Mouse (Mus musculus) intestine, embryonic 16.5 days (tissue): ENCODE results near the gene Btbd6. TPM values are rescaled to one million over a fixed set of nuclear protein-coding genes. Genes with fewer than 3 reads are reported as not detected.
A peak's percentile ranks its signal among the peaks of the same experiment; 100 is the strongest.

Source experiments
- ATAC-seq: fragments of 200-750 bp; cut with Nextera tagmentation; 2 replicates; pipeline ENCODE4 v1.8.0; 2017; ENCODE audit warnings: moderate TSS enrichment, moderate library complexity
- H3K27ac ChIP-seq: fragments of 300-500 bp; sonication (generic); 2 replicates; pipeline ENCODE4 v1.5.1; 2014; ENCODE audit warnings: mild to moderate bottlenecking, low read length
- H3K27me3 ChIP-seq: fragments of 300-500 bp; sonication (generic); replicated peaks from 2 replicates; pipeline ENCODE4 v1.6.1; 2014; ENCODE audit warnings: low read length, control low read depth, mixed read lengths; ENCODE audit not compliant: control insufficient read depth, insufficient read depth
- H3K36me3 ChIP-seq: fragments of 300-500 bp; sonication (generic); 2 replicates; pipeline ENCODE4 v1.6.1; 2014; ENCODE audit warnings: low read length, control low read depth; ENCODE audit not compliant: control insufficient read depth, insufficient read depth
- H3K4me1 ChIP-seq: fragments of 300-500 bp; sonication (generic); 2 replicates; pipeline ENCODE4 v1.6.1; 2014; ENCODE audit warnings: low read length, control low read depth, mixed read lengths; ENCODE audit not compliant: control insufficient read depth, insufficient read depth
- H3K4me2 ChIP-seq: fragments of 300-500 bp; sonication (generic); 2 replicates; pipeline ENCODE4 v1.6.1; 2014; ENCODE audit warnings: low read depth, low read length, control low read depth
- H3K4me3 ChIP-seq: fragments of 300-500 bp; sonication (generic); 2 replicates; pipeline ENCODE4 v1.5.1; 2014; ENCODE audit warnings: mild to moderate bottlenecking, low read length
- H3K9ac ChIP-seq: fragments of 300-500 bp; sonication (generic); 2 replicates; pipeline ENCODE4 v1.6.1; 2014; ENCODE audit warnings: low read depth, low read length
- H3K9me3 ChIP-seq: fragments of 300-500 bp; sonication (generic); 2 replicates; pipeline ENCODE4 v1.6.1; 2016; ENCODE audit warnings: low read length, control low read depth; ENCODE audit not compliant: control insufficient read depth
- WGBS: fragments of 180-500 bp; shearing (Covaris S2); extraction: QIAGEN DNeasy Blood & Tissue Kit; methylation state at CpG from one replicate; pipeline ENCODE4 v1.1.7; 2014; 5-methylcytosine and 5-hydroxymethylcytosine counted together
- polyA plus RNA-seq: library from polyadenylated mRNA; unstranded; fragments of >200 nt; fragmentation: Nextera tagmentation; extraction: Ambion mirVana; gene quantifications from 2 replicates; pipeline ENCODE4 v1.2.1, GENCODE M21; 2015

Btbd6 gene
- polyA plus RNA-seq: 20.2 and 20.9 TPM in 2 replicates

- H3K9me3 ChIP-seq: no peaks in the 10 kb centered on the region
- H3K27me3 ChIP-seq: no peaks in the 10 kb centered on the region
- H3K27ac ChIP-seq: peak within 1 kb of the TSS; percentile 87
- peak; percentile 98 for ATAC-seq
- peaks cover 12% of the 10 kb centered on the region for H3K4me1 ChIP-seq
- peak within 1 kb of the TSS; percentile 73 for H3K4me3 ChIP-seq
- peaks cover 12% of the 10 kb centered on the region; the same call in 1 of the 2 replicates for H3K36me3 ChIP-seq
- WGBS: under 1% methylated on average over 79 of the region's 80 CpGs
- peak within 1 kb of the TSS; percentile 85 for H3K9ac ChIP-seq
- peak within 1 kb of the TSS; percentile 86 for H3K4me2 ChIP-seq
Measured at GRCm38 (mm10) chr12:112976371-112977073, at the start of gene Btbd6. TSS of gene Btbd6 (plus strand) at chr12:112976482.

DNA sequence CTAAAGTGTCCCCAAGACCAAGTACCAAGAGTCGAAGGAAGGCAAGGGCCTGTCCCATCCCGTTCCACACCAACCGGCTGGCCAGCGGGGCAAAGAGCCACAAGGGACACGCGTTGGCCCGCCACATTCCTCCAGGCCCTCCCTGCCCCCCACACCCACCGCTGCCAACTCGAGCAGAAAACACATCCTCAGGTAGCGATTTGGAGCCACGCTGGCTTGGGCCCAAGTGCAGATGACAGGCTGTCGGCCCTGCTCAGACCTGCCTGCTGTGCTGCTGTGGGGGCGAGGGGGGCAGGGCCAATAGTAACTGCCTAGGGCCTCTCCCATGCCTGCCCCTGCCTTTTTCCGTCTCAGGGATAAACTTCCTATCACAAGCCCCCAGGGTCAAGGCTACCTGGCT lies 49.0 kb upstream of the Btbd6 start:
- no peak for ATAC-seq
- Histone ChIP-seq H3K9me3 (no peaks in the 10 kb centered on the region), H3K9ac (no peak overlapping the region), H3K4me1 (peaks cover 25% of the 10 kb centered on the region), H3K27ac (no peak overlapping the region), H3K4me3 (no peak overlapping the region), H3K36me3 (no peaks in the 10 kb centered on the region), H3K4me2 (no peak overlapping the region), H3K27me3 (peaks cover 41% of the 10 kb centered on the region)
- 73% methylated on average over 14 of the region's 14 CpGs for WGBS

DNA sequence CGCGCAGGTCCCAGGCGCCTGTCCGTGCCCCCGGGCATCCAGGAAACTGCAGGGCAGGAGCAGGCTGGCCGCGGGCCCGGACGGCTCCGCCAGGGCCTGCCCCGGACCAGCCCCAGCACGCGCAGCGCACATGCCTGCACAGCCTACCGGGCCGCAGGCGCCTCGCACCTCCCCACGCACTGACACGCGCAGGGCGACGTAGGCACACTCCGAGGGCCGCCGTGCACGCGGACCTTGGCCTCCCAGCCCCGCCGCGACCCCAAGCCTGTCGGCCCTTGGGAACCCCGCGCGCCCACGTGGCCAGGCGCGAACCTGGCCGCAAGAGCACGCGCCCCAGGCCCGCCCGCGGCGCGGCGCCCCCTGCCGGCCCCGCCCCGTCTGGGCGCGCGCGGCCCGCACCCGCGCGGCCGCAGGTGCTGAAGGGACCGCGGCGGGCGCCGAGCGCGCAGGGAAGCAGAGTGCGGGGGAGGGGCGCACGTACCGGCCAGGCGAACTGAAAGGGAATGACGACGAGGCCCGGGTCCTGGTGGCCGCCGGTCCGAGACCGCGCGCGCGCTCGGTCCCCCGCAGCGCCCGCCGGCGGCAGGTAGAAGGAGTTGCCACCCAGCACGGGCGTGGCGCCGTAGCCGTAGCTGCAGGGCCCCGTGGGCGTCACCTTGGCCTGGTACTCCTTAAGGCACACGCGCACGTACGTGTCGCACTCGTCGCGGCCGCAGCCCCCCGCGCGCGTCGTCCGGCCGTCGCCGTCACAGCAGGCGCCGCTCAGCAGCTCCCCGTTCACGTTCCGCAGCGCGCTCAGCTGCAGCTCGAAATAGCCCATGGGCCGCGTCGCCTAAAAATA lies 47.7 kb upstream of the Btbd6 start:
- peak; percentile 43 for ATAC-seq
- Histone ChIP-seq H3K4me1 (peaks cover 28% of the 10 kb centered on the region), H3K27ac (0 out of 2 replicates have a peak overlapping the region, but pooled peaks have one; percentile 14), H3K36me3 (no peaks in the 10 kb centered on the region), H3K27me3 (peaks cover 41% of the 10 kb centered on the region), H3K4me2 (peak overlapping the region; percentile 95), H3K4me3 (peak overlapping the region; percentile 62), H3K9me3 (no peaks in the 10 kb centered on the region), H3K9ac (peak overlapping the region; percentile 65)
- 2% methylated on average over 121 of the region's 124 CpGs for WGBS

- H3K9ac ChIP-seq: peak within 1 kb of the TSS; percentile 65
- H3K27ac ChIP-seq: 0 out of 2 replicates have a peak within 1 kb of the TSS, but pooled peaks have one; percentile 14
- WGBS: under 1% methylated on average over 71 of the region's 85 CpGs
- peak; percentile 66 for ATAC-seq
- H3K36me3 ChIP-seq: no peaks in the 10 kb centered on the region
- H3K27me3 ChIP-seq: peaks cover 41% of the 10 kb centered on the region
- peak within 1 kb of the TSS; percentile 62 for H3K4me3 ChIP-seq
- H3K4me2 ChIP-seq: peak within 1 kb of the TSS; percentile 95
- H3K9me3 ChIP-seq: no peaks in the 10 kb centered on the region
- H3K4me1 ChIP-seq: peaks cover 21% of the 10 kb centered on the region
Measured at GRCm38 (mm10) chr12:112929562-112930352, 46.5 kb upstream of the Btbd6 start, which contains the start of gene Jag2. TSS of gene Jag2 (minus strand) at chr12:112929776.

- peaks cover 32% of the 10 kb centered on the region for H3K27me3 ChIP-seq
- H3K4me1 ChIP-seq: peaks cover 20% of the 10 kb centered on the region
- H3K9me3 ChIP-seq: no peaks in the 10 kb centered on the region
- no peak overlapping the region for H3K4me2 ChIP-seq
- ATAC-seq: no peak
- no peak overlapping the region for H3K9ac ChIP-seq
- no peaks in the 10 kb centered on the region for H3K36me3 ChIP-seq
- WGBS: 41% methylated on average over 7 of the region's 7 CpGs
- no peak overlapping the region for H3K4me3 ChIP-seq
- no peak overlapping the region for H3K27ac ChIP-seq
Measured at GRCm38 (mm10) chr12:112932647-112933046, 43.6 kb upstream of the Btbd6 start.

DNA sequence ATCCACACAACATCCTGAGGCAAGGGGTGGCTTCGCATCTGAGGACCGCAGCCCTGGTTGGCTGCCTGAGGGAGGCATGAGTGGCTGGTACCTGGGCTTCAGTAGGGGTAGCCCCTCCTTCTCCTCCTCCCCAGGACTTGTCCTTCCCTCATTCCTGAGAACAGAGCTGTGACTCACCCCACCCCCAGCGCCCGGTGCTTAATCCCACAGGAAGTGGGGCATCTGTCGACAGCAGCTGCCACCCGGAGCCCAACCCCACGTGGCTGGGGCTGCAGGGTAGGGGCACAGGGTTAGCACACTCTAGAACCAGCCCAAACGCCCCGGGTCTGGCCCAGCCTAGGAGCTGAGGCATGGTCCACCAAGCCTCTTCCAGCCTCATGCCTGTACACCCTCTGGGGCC lies 38.4 kb upstream of the Btbd6 start:
- Histone ChIP-seq H3K27me3 (no peaks in the 10 kb centered on the region), H3K4me1 (peaks cover 24% of the 10 kb centered on the region), H3K27ac (no peak overlapping the region), H3K4me2 (no peak overlapping the region), H3K4me3 (no peak overlapping the region), H3K36me3 (no peaks in the 10 kb centered on the region), H3K9me3 (no peaks in the 10 kb centered on the region), H3K9ac (no peak overlapping the region)
- WGBS: 44% methylated on average over 9 of the region's 9 CpGs
- no peak for ATAC-seq

- WGBS: 87% methylated on average over 10 of the region's 10 CpGs
- H3K4me3 ChIP-seq: no peak overlapping the region
- no peaks in the 10 kb centered on the region for H3K9me3 ChIP-seq
- H3K9ac ChIP-seq: peak overlapping the region; percentile 35; the same call in 1 of the 2 replicates
- ATAC-seq: no peak
- H3K27ac ChIP-seq: no peak overlapping the region
- no peaks in the 10 kb centered on the region for H3K36me3 ChIP-seq
- peaks cover 24% of the 10 kb centered on the region for H3K4me1 ChIP-seq
- no peak overlapping the region for H3K4me2 ChIP-seq
- no peaks in the 10 kb centered on the region for H3K27me3 ChIP-seq
Measured at GRCm38 (mm10) chr12:112938366-112938765, 37.9 kb upstream of the Btbd6 start.

GRCm38 (mm10) chr12:112938873-112939565 lies 37.3 kb upstream of the Btbd6 start:
- WGBS: 56% methylated on average over 10 of the region's 10 CpGs
- no peak overlapping the region for H3K4me3 ChIP-seq
- H3K4me1 ChIP-seq: peaks cover 24% of the 10 kb centered on the region
- H3K4me2 ChIP-seq: no peak overlapping the region
- H3K9ac ChIP-seq: peak overlapping the region; percentile 35; the same call in 1 of the 2 replicates
- ATAC-seq: no peak
- no peak overlapping the region for H3K27ac ChIP-seq
- no peaks in the 10 kb centered on the region for H3K9me3 ChIP-seq
- no peaks in the 10 kb centered on the region for H3K27me3 ChIP-seq
- no peaks in the 10 kb centered on the region for H3K36me3 ChIP-seq
